Mouse (Mus musculus) lung, postnatal 25 days (tissue): ENCODE measurements around the gene Pdik1l.

Source experiments
- DNase-seq: peaks from one replicate; pipeline ENCODE4 v3.0.0; 2022; ENCODE audit warnings: low spot score

The Pdik1l gene

DNA sequence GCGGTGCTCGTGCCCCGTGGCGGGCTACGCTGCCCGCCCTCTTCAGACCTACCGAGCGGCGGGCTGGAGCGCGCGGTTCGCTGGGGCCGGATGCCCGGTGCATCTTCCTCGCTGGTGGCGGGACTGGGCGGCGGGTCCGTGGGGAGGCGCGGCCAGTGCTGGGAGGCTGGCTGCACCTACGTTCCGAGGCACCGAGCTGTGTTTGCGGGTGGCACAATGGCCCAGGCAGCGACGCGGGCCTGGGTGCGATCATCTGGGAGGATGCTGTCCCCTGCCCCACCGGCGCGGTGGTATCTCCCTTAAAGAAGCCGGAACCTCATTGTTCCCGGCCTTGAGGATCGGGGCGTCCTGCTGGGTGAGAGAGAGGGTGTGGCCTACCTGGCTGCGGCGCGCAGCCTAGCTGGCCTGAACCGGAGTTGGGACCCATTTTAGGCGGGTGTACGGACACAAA, at the start of gene Pdik1l:
Gene Pdik1l (minus strand): TSS at position 321 of the 451 bp plus-strand sequence.
- peak; percentile 78 for DNase-seq

DNA sequence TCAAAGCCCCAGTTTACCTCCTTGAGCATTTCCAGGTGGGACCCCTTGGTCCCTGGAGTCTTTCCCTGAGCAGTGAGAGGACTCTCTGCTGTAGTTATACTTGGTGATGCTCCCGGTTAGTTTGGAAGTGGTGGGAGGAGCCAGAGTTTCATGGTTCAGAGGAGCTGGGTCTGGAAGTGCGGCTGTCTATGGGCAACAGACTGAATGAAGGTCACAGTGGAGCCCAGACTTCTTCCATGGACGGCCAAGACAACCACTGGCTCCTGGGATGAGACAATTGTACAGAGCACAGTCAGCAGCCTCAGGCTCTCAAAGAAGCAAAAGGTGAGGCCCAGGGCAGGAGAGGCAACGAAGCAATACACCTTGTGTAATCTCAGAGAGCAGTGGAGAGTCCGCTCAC, 42.6 kb upstream of the Pdik1l start:
- no peak for DNase-seq

GRCm38 (mm10) chr4:134328832-134329231, 41.1 kb upstream of the Pdik1l start:
- no peak for DNase-seq

DNA sequence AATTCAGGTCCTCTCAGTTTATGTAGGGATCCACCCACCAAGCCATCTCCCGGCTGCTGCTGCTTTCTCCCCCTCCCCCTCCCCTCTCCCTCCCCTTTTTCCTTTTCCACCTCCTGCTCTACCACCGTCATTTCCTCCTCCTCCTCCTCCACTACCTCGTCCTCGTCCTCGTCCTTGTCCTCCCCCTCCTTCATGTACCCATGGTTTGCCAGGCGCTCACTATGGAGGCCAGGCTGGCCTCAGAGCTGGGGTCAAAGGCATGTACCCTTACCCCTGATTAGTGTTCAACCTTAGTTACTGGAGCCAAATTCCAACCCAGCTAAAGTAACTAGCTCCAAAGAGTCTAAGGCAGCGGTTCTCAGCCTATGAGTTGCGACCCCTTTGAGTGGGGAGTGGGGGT, 40.5 kb upstream of the Pdik1l start:
- no peak for DNase-seq

GRCm38 (mm10) chr4:134326859-134327530, 39.3 kb upstream of the Pdik1l start:
- no peak for DNase-seq

- no peak for DNase-seq
These were observed 37.0 kb upstream of the Pdik1l start for GRCm38 (mm10) chr4:134324655-134325054.

GRCm38 (mm10) chr4:134321524-134321923, 33.8 kb upstream of the Pdik1l start:
- DNase-seq: no peak

DNA sequence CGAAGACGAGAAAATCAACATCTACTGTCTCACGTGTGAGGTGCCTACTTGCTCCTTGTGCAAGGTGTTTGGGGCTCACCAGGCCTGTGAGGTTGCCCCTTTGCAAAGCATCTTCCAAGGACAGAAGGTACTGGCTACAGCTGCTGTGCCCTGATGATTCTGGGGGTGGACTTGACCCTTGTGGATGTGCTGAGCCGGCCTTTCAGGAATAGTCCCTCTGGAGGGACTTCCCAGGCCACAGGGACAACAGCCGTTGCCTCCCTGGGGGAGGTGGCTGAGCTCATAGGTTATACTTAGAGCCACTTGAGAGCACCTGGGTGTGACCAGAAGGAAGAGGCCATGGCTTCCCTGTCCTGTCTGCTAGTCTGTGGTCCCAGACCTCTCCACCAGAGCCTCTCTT, 32.0 kb upstream of the Pdik1l start:
- no peak for DNase-seq

DNA sequence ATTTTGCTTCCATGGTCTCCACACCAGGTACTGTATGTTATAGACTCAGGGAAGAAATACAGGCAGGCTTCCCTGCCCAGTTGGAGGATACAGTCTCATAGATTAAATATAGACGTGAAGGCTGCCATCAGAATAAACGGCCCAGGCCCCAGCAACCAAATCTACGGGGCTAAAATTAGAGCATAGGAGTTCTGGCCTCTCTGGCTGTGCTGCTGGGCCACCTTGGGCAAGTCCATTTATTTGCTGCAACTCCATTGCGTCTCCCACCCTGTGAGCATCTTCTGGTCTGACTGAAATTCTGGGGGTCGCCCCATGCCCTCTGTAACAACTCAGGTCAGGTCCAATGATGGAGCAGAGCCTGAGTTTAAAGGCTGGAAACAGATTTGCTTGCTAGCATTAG, 31.4 kb upstream of the Pdik1l start:
- no peak for DNase-seq

GRCm38 (mm10) chr4:134316390-134316789, 28.7 kb upstream of the Pdik1l start:
- DNase-seq: no peak

DNA sequence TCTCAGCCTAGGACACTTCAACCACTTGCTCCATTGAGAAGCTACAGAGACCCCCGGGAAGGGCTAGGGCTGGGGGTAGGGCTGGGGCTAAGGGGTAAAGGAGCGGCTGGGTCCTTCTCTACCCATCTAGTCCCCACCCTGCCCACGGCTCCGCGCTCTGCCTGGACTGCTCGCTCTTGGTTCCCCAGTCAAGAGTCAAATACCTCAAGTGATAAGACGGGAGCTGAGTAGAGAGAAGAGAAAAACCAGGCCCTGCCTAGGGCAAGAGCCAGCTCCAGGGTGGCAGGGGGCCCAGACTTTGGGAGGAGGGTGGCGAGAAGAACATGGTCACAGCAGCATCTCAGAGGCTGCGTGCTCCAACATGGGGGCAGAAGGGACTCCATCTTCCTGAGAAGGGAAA, 27.8 kb upstream of the Pdik1l start:
- no peak for DNase-seq

GRCm38 (mm10) chr4:134314876-134315275, 27.2 kb upstream of the Pdik1l start, which contains the start of gene Trim63:
Gene Trim63, plus strand, starts transcription at chr4:134315120.
- no peak for DNase-seq

- DNase-seq: no peak
These were observed 26.5 kb upstream of the Pdik1l start for GRCm38 (mm10) chr4:134314081-134314655.

- no peak for DNase-seq
These were observed 25.2 kb upstream of the Pdik1l start for GRCm38 (mm10) chr4:134312901-134313300.

DNA sequence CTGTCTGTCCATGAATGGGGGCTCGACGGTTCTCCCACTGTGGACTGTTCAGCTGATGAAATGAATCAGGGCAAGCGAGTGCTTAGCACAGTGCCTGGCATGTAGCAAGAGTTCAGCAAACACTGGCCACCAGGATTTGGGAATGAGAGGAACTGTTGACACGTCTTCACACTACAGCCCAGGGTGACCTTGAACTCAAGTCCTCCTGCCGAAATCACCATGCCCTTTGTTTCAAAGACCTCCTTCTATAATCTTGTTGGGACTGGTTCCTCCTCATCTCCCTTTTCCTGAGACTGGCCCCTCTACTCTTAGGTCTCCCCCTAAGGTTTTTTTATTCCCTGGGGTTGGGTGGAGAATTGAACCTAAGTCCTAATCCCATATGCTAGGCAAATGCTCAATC, 24.6 kb upstream of the Pdik1l start:
- DNase-seq: no peak

GRCm38 (mm10) chr4:134311784-134312183, 24.1 kb upstream of the Pdik1l start:
- DNase-seq: no peak

DNA sequence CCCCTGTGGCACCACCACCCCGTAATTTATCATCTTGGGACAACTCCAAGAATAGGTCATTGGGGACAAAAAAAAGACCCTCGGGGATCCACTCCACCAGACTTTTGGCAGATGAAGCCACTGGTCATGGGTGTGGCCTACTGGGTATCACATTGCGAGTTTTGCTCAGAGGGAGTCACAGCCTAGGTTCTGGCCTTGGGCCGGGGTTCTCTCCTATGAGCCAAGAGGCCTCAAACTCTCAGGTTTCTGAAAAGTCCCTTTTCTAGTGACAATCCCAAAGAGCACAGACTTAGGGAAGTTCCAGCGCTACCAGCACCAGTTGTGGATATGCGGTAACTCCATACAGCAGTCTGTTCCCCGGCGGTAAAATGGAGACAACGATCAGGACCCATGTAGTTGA, 23.0 kb upstream of the Pdik1l start:
- no peak for DNase-seq

GRCm38 (mm10) chr4:134310106-134310505, 22.4 kb upstream of the Pdik1l start:
- DNase-seq: no peak

DNA sequence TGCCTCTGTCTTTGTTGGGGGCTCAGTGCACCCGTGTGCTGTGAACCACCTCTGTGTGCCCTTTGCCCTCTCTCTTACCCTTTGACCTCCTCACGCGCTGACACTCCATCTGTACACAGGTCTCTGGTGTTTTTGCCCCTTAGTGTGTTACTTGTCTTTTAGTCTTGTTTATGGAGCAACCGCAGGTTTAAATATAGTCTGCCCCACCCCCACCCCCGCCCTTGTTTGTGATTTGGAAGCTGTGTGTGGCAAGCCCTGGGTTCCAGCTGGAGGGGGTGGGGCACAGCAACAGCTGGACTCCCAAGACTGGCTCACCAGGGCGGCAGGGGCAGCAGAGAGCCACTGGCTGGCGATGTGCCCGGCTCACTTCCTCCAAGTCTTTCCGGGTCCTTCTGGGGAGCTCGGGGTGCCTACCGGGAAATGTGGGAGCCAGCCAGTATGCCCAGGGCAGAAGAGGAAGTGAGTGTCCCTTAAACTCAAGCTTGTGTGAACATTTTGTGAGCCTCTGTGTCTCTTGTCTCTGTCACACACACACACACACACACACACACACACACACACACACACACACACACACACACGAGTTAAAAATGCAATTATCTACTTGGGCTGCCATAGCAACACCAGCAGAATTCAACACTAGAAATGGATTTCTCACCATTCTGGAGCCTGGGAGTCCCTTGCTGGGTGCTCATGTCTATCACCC, 19.8 kb upstream of the Pdik1l start:
- peak; percentile 78 for DNase-seq

GRCm38 (mm10) chr4:134306963-134307362, 19.3 kb upstream of the Pdik1l start:
- no peak for DNase-seq

DNA sequence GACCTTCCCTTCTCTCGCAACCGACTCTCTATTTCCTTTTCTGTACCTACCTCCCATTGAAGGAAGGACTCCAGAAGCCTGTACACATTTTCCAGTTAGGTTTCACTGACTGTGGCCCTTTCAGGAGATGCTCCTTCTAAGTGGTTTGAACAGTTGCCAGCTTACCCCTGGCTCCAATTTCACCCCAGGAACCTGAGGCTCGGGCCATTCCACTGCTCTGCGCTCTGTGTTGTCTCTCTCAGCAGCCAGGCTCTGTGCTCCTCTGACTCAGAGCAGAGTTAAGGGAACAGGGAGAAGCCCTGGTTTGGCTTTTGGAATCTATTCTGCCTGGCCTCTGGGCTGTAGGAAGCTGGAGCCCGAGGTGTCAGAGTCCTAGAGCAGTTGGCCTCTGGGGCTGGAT, 14.4 kb upstream of the Pdik1l start:
- no peak for DNase-seq

DNA sequence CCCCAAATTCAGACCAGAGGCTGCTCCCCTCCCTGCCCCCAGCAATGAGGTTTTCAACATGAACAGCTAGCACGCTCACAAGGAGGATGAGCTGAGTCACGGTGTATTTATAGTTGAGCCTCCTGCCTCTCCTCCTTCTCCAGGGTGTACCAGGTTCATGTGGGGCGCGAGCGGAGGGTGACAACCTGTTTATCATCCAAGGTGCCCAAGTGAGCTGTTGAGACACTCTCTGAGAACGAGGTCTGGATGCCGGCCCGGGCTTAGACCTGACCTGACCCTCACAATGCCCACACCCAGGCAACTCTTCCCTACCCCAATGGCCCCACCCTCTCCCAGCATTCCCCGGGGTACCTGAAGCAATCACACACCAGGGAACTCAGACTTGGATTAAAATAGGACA, 12.6 kb upstream of the Pdik1l start:
- peak; percentile 38 for DNase-seq

DNA sequence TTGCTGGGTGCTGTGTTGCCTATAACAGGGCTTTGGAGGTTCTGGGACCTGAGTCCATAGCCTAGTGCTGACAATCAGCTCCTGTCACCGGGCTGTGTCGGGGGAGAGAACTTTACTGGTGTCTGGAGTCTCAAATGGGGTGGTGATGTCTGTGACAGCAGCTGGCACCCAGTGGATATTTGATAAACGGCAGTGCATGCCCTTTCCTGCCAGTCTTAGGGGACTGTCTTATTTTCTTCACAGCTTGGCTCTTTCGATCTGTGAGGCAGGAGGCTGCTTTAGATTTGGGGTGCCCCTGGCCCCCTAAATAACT, 11.8 kb upstream of the Pdik1l start:
- no peak for DNase-seq
